Mouse (Mus musculus): ENCODE data around the gene Syt16.

GRCm38 (mm10) chr12:73998128-73998456 is 631 bp downstream of the Syt16 start:
- no peak for TF ChIP-seq EP300 (IDR thresholded peaks at IDR 0.05; ENCODE audit: low read depth)
- TF ChIP-seq CTCF (IDR thresholded peaks at IDR 0.05; ENCODE audit: low read depth) = no peak

Data from liver, postnatal 0 days (tissue).